Mouse (Mus musculus) T-helper 17 cell (primary cell): Measurements from ENCODE around the gene Slc23a4.

ENCODE experiments used
- in situ Hi-C, 2 experiments: fragments of 300-600 bp; cut with MboI, MseI; formaldehyde crosslinking; loops; 1 replicate in 1 of 2; 2 replicates in 1 of 2; pipeline ENCODE4 v1.15.1; 2025; ENCODE audit warnings: high pct_unique_total_duplicates in 2 of 2

Slc23a4 gene

GRCm38 (mm10) chr6:34988081-34988761 lies at the start of gene Slc23a4:
Slc23a4 (minus strand) TSS chr6:34988404.
- in situ Hi-C loops, result no loop called here

- in situ Hi-C loops, result no loop called here
These were observed 45.1 kb upstream of the Slc23a4 start for GRCm38 (mm10) chr6:35033341-35033740.

GRCm38 (mm10) chr6:35032704-35033103 lies 44.5 kb upstream of the Slc23a4 start:
- in situ Hi-C loops, result no loop called here

- in situ Hi-C loops, result no loop called here
These were observed 42.6 kb upstream of the Slc23a4 start for GRCm38 (mm10) chr6:35030811-35031210.

GRCm38 (mm10) chr6:35030226-35030625 lies 42.0 kb upstream of the Slc23a4 start:
- in situ Hi-C loops, result no loop called here

GRCm38 (mm10) chr6:35028023-35028422 lies 39.8 kb upstream of the Slc23a4 start:
- in situ Hi-C loops, result no loop called here

- in situ Hi-C loops, result no loop called here
These were observed 39.1 kb upstream of the Slc23a4 start for GRCm38 (mm10) chr6:35027257-35027656.

- in situ Hi-C loops, result no loop called here
These were observed 28.4 kb upstream of the Slc23a4 start for GRCm38 (mm10) chr6:35016624-35017023.

GRCm38 (mm10) chr6:35011953-35012352 lies 23.7 kb upstream of the Slc23a4 start:
- in situ Hi-C loops, result no loop called here

GRCm38 (mm10) chr6:35010705-35011104 lies 22.5 kb upstream of the Slc23a4 start:
- in situ Hi-C loops, result no loop called here

- in situ Hi-C loops, result no loop called here
These were observed 14.1 kb upstream of the Slc23a4 start for GRCm38 (mm10) chr6:35002261-35002669.

- in situ Hi-C loops, result loop anchor here in 1 of 2 experiments (5.0 to 10.0 kb wide), 2 partner anchors 62 to 614 kb away; partner anchors contain the start of gene Akr1b10
These were observed 10.9 kb upstream of the Slc23a4 start for GRCm38 (mm10) chr6:34999101-34999500.

GRCm38 (mm10) chr6:34996496-34996895 lies 8.3 kb upstream of the Slc23a4 start:
- in situ Hi-C loops, result loop anchor here in 1 of 2 experiments (5.0 to 10.0 kb wide), 2 partner anchors 59 to 612 kb away; partner anchors contain the start of gene Akr1b10

GRCm38 (mm10) chr6:34995265-34995681 lies 7.1 kb upstream of the Slc23a4 start:
- in situ Hi-C loops, result loop anchor here in 1 of 2 experiments (5.0 to 10.0 kb wide), 2 partner anchors 58 to 610 kb away; partner anchors contain the start of gene Akr1b10

- in situ Hi-C loops, result loop anchor here in 1 of 2 experiments (5.0 to 10.0 kb wide), 2 partner anchors 57 to 610 kb away; partner anchors contain the start of gene Akr1b10
These were observed 6.5 kb upstream of the Slc23a4 start for GRCm38 (mm10) chr6:34994692-34995091.

- in situ Hi-C loops, result no loop called here
These were observed 1.1 kb upstream of the Slc23a4 start for GRCm38 (mm10) chr6:34989263-34989662.

GRCm38 (mm10) chr6:34987085-34987645 lies 1.0 kb downstream of the Slc23a4 start:
- in situ Hi-C loops, result no loop called here

GRCm38 (mm10) chr6:34980661-34981060 lies 7.5 kb downstream of the Slc23a4 start:
- in situ Hi-C loops, result no loop called here

- in situ Hi-C loops, result no loop called here
These were observed 8.9 kb downstream of the Slc23a4 start for GRCm38 (mm10) chr6:34979291-34979690.

- in situ Hi-C loops, result no loop called here
These were observed 17.0 kb downstream of the Slc23a4 start for GRCm38 (mm10) chr6:34971181-34971580.

GRCm38 (mm10) chr6:34965819-34966539 lies 22.2 kb downstream of the Slc23a4 start:
- in situ Hi-C loops, result no loop called here

GRCm38 (mm10) chr6:34964550-34964949 lies 23.7 kb downstream of the Slc23a4 start:
- in situ Hi-C loops, result no loop called here
